Mouse (Mus musculus) 3T3-L1 (cell line): ENCODE measurements around the gene Senp3.
"Not testable (repeated sequence)": the region's sequence is repeated elsewhere in the genome, so short reads cannot be mapped to it uniquely, and the experiment has no call there.

ENCODE experiments used
- DNase-seq: peaks from one replicate; pipeline ENCODE4 v3.0.0-alpha.2; 2015; ENCODE audit warnings: low read depth, low spot score

Gene Senp3

DNA sequence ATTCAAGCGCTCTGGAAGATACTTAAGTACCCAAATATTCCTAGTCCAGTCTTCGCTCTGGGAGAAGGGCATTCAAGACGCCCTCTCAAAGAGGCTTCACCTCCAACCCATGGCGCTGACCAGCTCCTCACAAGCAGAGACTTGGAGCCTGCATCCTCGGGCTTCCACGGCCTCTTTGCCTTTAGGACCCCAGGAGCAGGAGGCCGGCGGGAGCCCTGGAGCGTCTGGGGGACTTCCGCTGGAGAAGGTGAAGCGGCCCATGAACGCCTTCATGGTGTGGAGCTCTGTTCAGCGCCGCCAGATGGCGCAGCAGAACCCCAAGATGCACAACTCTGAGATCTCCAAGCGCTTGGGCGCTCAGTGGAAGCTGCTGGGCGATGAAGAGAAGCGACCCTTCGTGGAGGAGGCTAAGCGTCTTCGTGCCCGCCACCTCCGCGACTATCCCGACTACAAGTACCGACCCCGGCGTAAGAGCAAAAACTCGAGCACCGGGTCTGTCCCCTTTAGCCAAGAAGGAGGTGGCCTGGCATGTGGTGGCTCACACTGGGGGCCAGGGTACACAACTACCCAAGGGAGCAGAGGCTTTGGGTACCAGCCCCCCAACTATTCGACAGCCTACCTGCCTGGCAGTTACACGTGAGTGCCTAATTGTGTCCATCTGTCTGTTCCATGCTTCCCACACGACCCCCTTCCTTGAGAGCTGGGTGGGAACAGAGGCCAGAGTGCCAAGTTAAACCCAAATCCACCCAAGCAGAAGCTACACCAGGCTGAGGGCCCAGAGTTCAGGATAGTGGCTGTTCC lies 26.4 kb downstream of the Senp3 start, which contains the start of gene Sox15:
Gene Sox15 (plus strand): TSS at position 51 of the 801 bp plus-strand sequence.
- no peak for DNase-seq

DNA sequence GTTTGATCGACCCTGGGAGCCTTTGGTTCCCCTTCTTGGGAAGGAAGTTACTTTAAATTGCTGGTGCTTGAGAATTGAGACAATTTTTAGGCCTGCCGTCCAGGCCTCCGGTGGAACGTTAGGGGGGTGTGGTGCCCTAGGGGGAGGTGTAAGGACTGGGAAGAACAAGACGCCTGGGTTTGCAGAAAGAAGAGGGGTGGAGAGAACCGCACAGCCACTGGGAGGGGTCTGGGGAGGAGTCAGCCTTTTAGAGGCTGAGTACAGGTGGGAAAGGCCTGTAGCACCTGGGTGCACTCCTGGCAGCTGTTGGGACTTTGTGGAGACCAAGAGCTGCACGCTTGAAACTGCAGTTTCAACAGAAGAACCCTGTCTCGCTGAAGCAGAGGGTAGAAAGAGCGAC lies 27.1 kb downstream of the Senp3 start:
- DNase-seq, result no peak

DNA sequence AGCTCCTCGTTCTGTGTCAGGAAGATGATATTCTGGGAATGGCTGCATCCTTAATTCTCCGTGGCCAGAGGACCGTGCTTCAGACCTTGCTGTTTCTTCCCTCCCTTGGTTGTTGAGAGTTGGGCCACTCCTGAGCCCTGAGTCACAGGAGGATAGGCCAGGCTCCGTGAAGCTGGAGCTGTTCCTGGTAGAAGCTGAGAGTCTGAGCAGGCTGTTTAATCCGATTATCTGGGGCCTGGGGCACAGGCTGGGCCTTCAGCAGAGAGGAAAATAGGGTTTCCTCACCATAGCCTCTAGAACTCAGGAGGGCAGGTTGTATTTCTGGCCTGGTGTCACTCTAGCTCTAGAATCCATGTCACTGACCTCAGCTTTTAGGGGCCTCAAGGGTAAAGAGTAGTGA lies 28.5 kb downstream of the Senp3 start:
- DNase-seq, result no peak

DNA sequence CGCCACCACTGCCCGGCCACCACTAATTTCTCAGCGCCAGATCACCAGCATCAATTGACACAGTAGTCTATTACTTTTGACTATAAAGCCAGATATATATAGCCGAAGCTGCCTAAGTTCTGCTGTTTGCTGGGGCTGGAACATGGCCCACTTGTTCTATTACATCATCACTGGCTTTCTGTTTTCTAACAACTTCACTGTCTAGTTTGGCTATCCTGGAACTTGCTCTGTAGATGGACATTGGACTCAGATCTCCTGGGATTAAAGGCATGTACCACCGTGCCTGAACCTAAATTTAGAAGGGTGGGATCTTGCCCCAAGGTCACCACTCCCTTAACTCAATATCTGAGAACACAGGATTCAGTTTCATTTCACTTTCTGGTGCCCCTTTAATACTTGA lies 36.0 kb downstream of the Senp3 start:
- DNase-seq, result no peak

DNA sequence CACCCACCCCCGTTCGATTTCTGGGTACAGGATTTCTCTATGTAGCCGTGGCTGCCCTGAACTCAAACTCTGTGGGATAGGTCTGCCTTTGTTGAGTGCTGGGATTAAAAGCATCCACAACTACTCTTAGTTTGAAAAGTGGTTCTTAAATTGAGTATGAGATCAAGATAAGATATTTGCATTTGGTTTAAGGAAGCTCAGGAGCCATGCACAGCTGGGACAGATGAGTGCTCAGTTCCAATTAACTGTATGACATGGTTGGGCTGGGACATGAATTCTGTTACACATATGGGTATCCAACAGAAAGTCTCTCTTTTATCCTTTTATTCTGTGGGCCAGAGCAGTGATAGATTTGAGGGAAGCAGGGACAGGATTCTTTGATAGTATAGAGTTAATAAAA lies 46.4 kb downstream of the Senp3 start:
- DNase-seq, result no peak

DNA sequence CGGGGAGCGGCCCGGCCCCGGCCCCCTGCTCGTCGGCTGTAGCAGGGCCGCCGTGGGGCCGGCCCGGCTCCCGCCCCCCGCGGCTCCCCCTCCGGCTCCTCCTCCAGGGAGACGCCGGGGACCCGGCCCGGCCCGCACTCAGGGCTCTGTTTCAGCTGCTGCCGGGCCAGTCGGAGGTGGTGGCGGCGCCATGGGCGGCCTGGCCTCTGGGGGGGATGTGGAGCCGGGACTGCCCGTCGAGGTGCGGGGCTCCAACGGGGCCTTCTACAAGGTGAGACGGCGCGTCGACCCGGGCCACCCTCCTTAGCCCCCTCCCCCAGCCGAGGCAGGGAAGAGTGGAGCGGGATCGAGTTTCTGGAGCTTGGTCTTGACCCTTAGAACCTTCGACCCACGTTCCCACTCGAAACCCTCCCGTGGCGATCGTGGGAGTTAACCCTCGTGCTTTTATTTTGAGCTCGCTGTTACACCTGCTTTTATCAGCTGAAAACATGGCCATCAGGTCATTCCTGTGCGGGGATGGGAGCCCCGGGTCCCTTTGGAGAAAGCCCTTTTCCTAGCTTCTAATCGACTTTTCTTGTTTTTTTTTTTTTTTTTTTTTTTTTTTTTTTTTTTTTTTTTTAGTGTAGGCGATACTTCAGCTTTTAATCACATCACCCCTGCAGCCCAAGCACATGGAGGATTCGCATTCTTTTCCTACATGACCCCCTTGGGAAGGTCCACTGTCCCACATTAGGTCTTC lies 48.6 kb downstream of the Senp3 start:
- peak; percentile 31 for DNase-seq

DNA sequence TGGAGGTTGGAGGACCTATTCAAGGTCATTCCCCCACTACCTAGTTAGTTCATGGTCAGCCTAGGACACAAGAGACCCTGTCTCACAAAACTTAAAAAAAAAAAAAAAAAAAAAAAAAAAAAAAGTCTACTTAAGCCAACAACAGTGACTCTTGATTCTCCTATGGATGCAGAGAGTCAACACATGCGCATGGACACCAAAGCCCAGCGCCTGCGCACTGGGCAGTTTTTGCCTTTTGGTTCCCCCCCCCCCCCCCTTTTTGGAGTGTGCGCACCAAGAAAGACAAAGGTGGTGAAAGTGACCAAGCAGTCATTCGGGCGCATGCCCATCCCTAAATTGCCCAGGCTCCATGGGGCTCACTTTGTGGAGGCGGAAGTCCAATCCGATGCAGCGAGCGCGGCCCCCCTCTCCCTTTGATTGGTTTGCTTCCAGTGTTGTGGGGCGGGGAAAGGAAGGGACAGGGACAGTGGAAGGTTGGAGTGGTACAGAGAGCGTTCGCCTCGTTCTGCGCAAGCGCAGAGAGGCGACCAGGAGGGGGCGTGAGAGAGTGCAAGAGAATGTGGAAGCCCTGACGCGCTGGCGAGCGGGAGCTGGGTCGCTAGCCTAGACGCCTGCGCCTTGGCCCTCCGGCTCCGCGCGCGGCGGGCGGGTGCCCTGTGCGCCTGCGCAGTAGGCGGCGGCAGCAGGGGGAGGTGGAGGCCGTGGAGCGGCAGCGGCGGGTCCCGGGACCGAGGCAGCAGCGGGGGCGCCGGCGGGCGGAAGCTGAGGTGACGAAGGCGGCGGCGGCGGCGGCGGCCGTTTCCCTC lies 49.4 kb downstream of the Senp3 start, which contains the start of gene Fxr2:
Gene Fxr2 (plus strand): TSS at position 707 of the 806 bp plus-strand sequence.
- peak; percentile 100 for DNase-seq

DNA sequence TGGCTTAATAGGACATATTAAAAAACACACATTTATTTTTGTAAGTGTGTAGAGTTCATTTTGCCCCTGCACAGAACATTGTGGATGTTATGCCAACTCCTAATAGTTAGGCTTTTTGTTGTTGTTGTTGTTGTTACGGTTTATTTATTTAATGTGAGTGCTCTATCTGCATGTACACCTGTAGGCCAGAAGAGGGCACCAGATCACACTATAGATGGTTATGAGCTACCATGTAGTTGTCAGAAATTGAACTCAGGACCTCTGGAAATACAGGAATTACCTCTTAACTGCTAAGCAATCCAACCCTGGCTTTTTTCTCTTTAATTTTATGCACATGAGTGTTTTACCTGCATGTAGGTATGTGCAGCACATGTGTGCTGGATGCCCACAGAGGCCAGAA lies 52.1 kb downstream of the Senp3 start:
- peak; percentile 68 for DNase-seq

DNA sequence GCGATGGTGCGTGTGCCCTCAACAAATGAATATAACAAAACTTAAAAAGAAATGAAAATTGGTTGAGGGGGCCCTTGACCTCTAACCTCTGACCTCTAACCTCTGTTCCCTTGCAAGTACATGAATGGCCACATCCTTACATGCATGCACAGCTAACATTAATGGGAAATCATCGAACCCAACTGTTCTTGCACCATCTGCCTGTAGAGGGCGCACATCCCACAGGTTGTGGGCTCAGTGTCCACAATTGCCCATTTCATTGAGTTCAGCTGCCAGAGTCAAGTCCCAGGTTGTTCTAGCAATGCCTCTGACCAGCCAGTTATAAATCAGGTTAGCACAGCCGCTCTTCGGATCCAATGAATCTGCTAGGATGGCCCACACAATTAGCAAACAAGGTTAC lies 53.6 kb downstream of the Senp3 start:
- peak; percentile 93 for DNase-seq

DNA sequence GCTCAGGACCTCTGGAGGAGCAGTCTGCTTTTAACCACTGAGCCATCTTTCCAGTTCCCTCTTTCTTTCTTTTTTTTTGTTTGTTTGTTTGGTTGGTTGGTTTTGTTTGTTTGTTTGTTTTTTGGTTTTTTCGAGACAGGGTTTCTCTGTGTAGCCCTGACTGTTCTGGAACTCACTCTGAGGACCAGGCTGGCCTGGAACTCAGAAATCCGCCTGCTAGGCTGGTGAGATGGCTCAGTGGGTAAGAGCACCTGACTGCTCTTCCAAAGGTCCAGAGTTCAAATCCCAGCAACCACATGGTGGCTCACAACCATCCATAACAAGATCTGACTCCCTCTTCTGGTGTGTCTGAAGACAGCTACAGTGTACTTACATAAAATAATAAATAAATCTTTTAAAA lies 57.5 kb downstream of the Senp3 start:
- DNase-seq, result not testable (repeated sequence)
